9 mouse cellular contexts compared by ENCODE assay signal in genomic region chr11:95585281-95585680, GRCm38 (mm10). TPM values are rescaled to one million over a fixed set of nuclear protein-coding genes. Genes with fewer than 3 reads are reported as not detected.
DNase-seq lines count a peak whose midpoint lies in the region; ATAC-seq lines count a peak whose summit lies in the region.
"Had no signal": no experiment of that assay in that cellular context is flagged by ENCODE, and none has a peak within 500 bp of the region (broad histone marks: within the 10 kb centered on the region; RNA-seq: fewer than 3 reads in every experiment).

No protein-coding gene starts in this region.

- H3K4me1 ChIP-seq in heart, embryonic 10.5 days = peaks cover 63% of the 10 kb centered on the region
- peaks cover 25% of the 10 kb centered on the region for H3K4me1 ChIP-seq in forebrain, embryonic 13.5 days
- peaks cover 57% of the 10 kb centered on the region for H3K4me1 ChIP-seq in midbrain, embryonic 10.5 days

- peaks cover 100% of the 10 kb centered on the region for H3K27me3 ChIP-seq in heart, embryonic 10.5 days (ENCODE audit: insufficient read depth, poor library complexity, severe bottlenecking)
- H3K27me3 ChIP-seq in forebrain, embryonic 13.5 days = peaks cover 99% of the 10 kb centered on the region
- peaks cover 100% of the 10 kb centered on the region for H3K27me3 ChIP-seq in midbrain, embryonic 10.5 days (ENCODE audit: low read depth, poor library complexity, severe bottlenecking)

- peak overlapping the region; percentile 66; the same call in 1 of the 2 replicates for H3K9ac ChIP-seq in forebrain, embryonic 13.5 days

- DNase-seq in heart, embryonic 10.5 days (ENCODE audit: low spot score) = no peak
- no peak for DNase-seq in heart, adult 8-10 months (ENCODE audit: low spot score)
- DNase-seq in kidney, adult 8-10 months = peak; percentile 73 to 80
- DNase-seq in midbrain, embryonic 10.5 days (ENCODE audit: low spot score) = peak; percentile 65
- DNase-seq in layer of hippocampus, adult 18-20 months (ENCODE audit: low spot score in 2 of 2) = no peak
- no peak for DNase-seq in cerebellum, postnatal 25 days
- DNase-seq in spleen, postnatal 10 days (ENCODE audit: low spot score in 2 of 2) = no peak

- no peak for ATAC-seq in forebrain, embryonic 13.5 days

- no peaks in the 10 kb centered on the region for H3K36me3 ChIP-seq in heart, embryonic 10.5 days
- H3K36me3 ChIP-seq in forebrain, embryonic 13.5 days (ENCODE audit: poor library complexity, severe bottlenecking) = no peaks in the 10 kb centered on the region
- H3K36me3 ChIP-seq in midbrain, embryonic 10.5 days = no peaks in the 10 kb centered on the region

- H3K4me2 ChIP-seq in forebrain, embryonic 13.5 days = peak overlapping the region; percentile 83

- H3K4me3 ChIP-seq in heart, embryonic 10.5 days = peak overlapping the region; percentile 59
- H3K4me3 ChIP-seq in forebrain, embryonic 13.5 days = peak overlapping the region; percentile 40
- peak overlapping the region; percentile 59 for H3K4me3 ChIP-seq in midbrain, embryonic 10.5 days

- H3K9me3 ChIP-seq in heart, embryonic 10.5 days = no peaks in the 10 kb centered on the region
- H3K9me3 ChIP-seq in forebrain, embryonic 13.5 days (replicated peaks) = no peaks in the 10 kb centered on the region
- no peaks in the 10 kb centered on the region for H3K9me3 ChIP-seq in midbrain, embryonic 10.5 days (replicated peaks)

- peak overlapping the region; percentile 57; the same call in 1 of the 2 replicates for H3K27ac ChIP-seq in heart, embryonic 10.5 days
- H3K27ac ChIP-seq in forebrain, embryonic 13.5 days = no peak overlapping the region
- H3K27ac ChIP-seq in midbrain, embryonic 10.5 days (replicated peaks) = no peak overlapping the region

- WGBS in heart, embryonic 10.5 days = under 1% methylated on average over 24 of the region's 24 CpGs
- WGBS in forebrain, embryonic 13.5 days = under 1% methylated on average over 24 of the region's 24 CpGs
- under 1% methylated on average over 24 of the region's 24 CpGs for WGBS in midbrain, embryonic 10.5 days

RNA-seq across cellular contexts. Expression of gene Ngfr, which starts 2.3 kb away (rescaled TPM):
- polyA plus RNA-seq in heart, embryonic 10.5 days (2016; fragmentation: Nextera tagmentation; extraction: Ambion mirVana) = 4.5 and 9.9 TPM in 2 replicates
- total RNA-seq in heart, adult 8-10 months (2022) = under 1 TPM; 0.29 to 0.52 (median 0.47) TPM
- polyA plus RNA-seq in forebrain, embryonic 13.5 days (2015; fragmentation: Nextera tagmentation; extraction: Ambion mirVana) = 6.3 and 7.5 TPM in 2 replicates
- polyA plus RNA-seq in midbrain, embryonic 10.5 days (2016; fragmentation: Nextera tagmentation; extraction: Ambion mirVana) = 17.9 and 22.5 TPM in 2 replicates
- total RNA-seq in layer of hippocampus, adult 18-20 months (2021) = 1 to 10 TPM; 1.8 to 1.9 TPM
- total RNA-seq: CH12.LX had no signal

Comparison
In these comparisons a context has a peak if more than half of its experiments do, and no peak if none do; other contexts are left out.
1. DNase-seq: peak in kidney, adult 8-10 months (2 of 2) and midbrain, embryonic 10.5 days (single experiment); none in heart, embryonic 10.5 days (single experiment), heart, adult 8-10 months (single experiment), layer of hippocampus, adult 18-20 months (0 of 2), cerebellum, postnatal 25 days (0 of 2) and spleen, postnatal 10 days (0 of 2).
2. Peak in every context shown above with its lines, with median percentiles within 50 percentile points of each other: H3K4me3 ChIP-seq.